Mouse (Mus musculus) ovary, adult 18-20 months (tissue): ENCODE data around the gene Gm4788.
"Not testable (repeated sequence)": the region's sequence is repeated elsewhere in the genome, so short reads cannot be mapped to it uniquely, and the experiment has no call there.

Experiments used
- DNase-seq: peaks from one replicate; pipeline ENCODE4 v3.0.0; 2022; ENCODE audit warnings: low spot score, mixed read lengths

Gm4788 gene

GRCm38 (mm10) chr1:139781143-139781542, at the start of gene Gm4788:
Gm4788 (minus strand) TSS chr1:139781243.
- DNase-seq: no peak

GRCm38 (mm10) chr1:139808594-139808993, 27.6 kb upstream of the Gm4788 start:
- DNase-seq: no peak

GRCm38 (mm10) chr1:139769913-139770312, 11.1 kb downstream of the Gm4788 start:
- DNase-seq: not testable (repeated sequence)

DNA sequence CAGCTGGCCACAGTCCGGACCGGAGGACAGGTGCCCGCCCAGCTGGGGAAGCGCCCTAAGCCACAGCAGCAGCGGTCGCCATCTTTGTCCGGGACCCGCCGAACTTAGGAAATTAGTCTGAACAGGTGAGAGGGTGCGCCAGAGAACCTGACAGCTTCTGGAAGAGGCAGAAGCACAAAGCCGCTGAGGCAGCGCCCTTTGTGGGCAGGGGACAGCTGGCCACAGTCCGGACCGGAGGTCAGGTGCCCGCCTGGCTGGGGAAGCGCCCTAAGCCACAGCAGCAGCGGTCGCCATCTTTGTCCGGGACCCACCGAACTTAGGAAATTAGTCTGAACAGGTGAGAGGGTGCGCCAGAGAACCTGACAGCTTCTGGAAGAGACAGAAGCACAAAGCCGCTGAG, 64.4 kb downstream of the Gm4788 start:
- not testable (repeated sequence) for DNase-seq

- DNase-seq: not testable (repeated sequence)
These were observed 64.8 kb downstream of the Gm4788 start for GRCm38 (mm10) chr1:139716249-139716648.

- DNase-seq: not testable (repeated sequence)
These were observed 131.1 kb downstream of the Gm4788 start for GRCm38 (mm10) chr1:139649921-139650320.
